Mouse (Mus musculus): Measurements from ENCODE around the gene Prkg2. TPM values are rescaled to one million over a fixed set of nuclear protein-coding genes. Genes with fewer than 3 reads are reported as not detected.

The Prkg2 gene
- polyA plus RNA-seq, 1 experiment from 2014 or later: 2.1 TPM

- no peaks in the 10 kb centered on the region for H3K4me1 ChIP-seq
- no peak for ATAC-seq (ENCODE audit: low FRiP score, low read depth)
These were observed 26.6 kb downstream of the Prkg2 start for GRCm38 (mm10) chr5:99010448-99011151.

GRCm38 (mm10) chr5:98998104-98998503 is 39.0 kb downstream of the Prkg2 start:
- Histone ChIP-seq H3K4me1 (peaks cover 7% of the 10 kb centered on the region; the same call in 1 of the 2 replicates), H3K4me3 (no peak overlapping the region), H3K27ac (replicated peaks) (no peak overlapping the region), H3K9me3 (no peaks in the 10 kb centered on the region), H3K36me3 (no peaks in the 10 kb centered on the region), H3K9ac (replicated peaks) (no peak overlapping the region), H3K4me2 (replicated peaks) (no peak overlapping the region), H3K27me3 (no peaks in the 10 kb centered on the region)
- no peak for ATAC-seq (ENCODE audit: low FRiP score, low read depth)
- 75% methylated on average over 4 of the region's 4 CpGs for WGBS

More at GRCm38 (mm10) chr5:99010448-99011151, 26.6 kb downstream of the Prkg2 start:
- 92% methylated on average over 14 of the region's 14 CpGs for WGBS
- Histone ChIP-seq H3K4me2 (replicated peaks) (no peak overlapping the region), H3K9ac (replicated peaks) (no peak overlapping the region), H3K27ac (replicated peaks) (no peak overlapping the region), H3K36me3 (no peaks in the 10 kb centered on the region), H3K4me3 (no peak overlapping the region), H3K9me3 (no peaks in the 10 kb centered on the region), H3K27me3 (no peaks in the 10 kb centered on the region)

- Histone ChIP-seq H3K4me2 (replicated peaks) (no peak overlapping the region), H3K4me3 (no peak overlapping the region), H3K4me1 (peaks cover 7% of the 10 kb centered on the region; the same call in 1 of the 2 replicates), H3K9me3 (no peaks in the 10 kb centered on the region), H3K27me3 (no peaks in the 10 kb centered on the region), H3K27ac (replicated peaks) (no peak overlapping the region), H3K36me3 (no peaks in the 10 kb centered on the region), H3K9ac (replicated peaks) (no peak overlapping the region)
- peak; percentile 62; the same call in 1 of the 2 replicates for ATAC-seq (ENCODE audit: low FRiP score, low read depth)
- WGBS: 52% methylated on average over 4 of the region's 4 CpGs
These were observed 41.4 kb downstream of the Prkg2 start for GRCm38 (mm10) chr5:98995767-98996166.

GRCm38 (mm10) chr5:98991600-98991999 is 45.6 kb downstream of the Prkg2 start:
- ATAC-seq (ENCODE audit: low FRiP score, low read depth): no peak
- Histone ChIP-seq H3K9me3 (no peaks in the 10 kb centered on the region), H3K27ac (replicated peaks) (no peak overlapping the region), H3K4me1 (peaks cover 23% of the 10 kb centered on the region), H3K4me3 (no peak overlapping the region), H3K36me3 (no peaks in the 10 kb centered on the region), H3K4me2 (replicated peaks) (no peak overlapping the region), H3K9ac (replicated peaks) (no peak overlapping the region), H3K27me3 (no peaks in the 10 kb centered on the region)
- 93% methylated on average over 4 of the region's 4 CpGs for WGBS

GRCm38 (mm10) chr5:98987634-98988033 is 49.5 kb downstream of the Prkg2 start:
- 12% methylated on average over 1 of the region's 1 CpGs for WGBS
- H3K9me3 ChIP-seq: no peaks in the 10 kb centered on the region

GRCm38 (mm10) chr5:98987116-98987515 is 50.0 kb downstream of the Prkg2 start:
- no peaks in the 10 kb centered on the region for H3K9me3 ChIP-seq
- no peak overlapping the region for H3K9ac ChIP-seq (replicated peaks)
- no peak overlapping the region for H3K4me3 ChIP-seq
- no peaks in the 10 kb centered on the region for H3K36me3 ChIP-seq
- no peak for ATAC-seq (ENCODE audit: low FRiP score, low read depth)
- 61% methylated on average over 3 of the region's 3 CpGs for WGBS
- H3K4me1 ChIP-seq: peaks cover 40% of the 10 kb centered on the region
- no peak overlapping the region for H3K4me2 ChIP-seq (replicated peaks)
- no peaks in the 10 kb centered on the region for H3K27me3 ChIP-seq
- 0 out of 2 replicates have a peak overlapping the region, but pooled peaks have one; percentile 35 for H3K27ac ChIP-seq (replicated peaks)

More at GRCm38 (mm10) chr5:98987634-98988033, 49.5 kb downstream of the Prkg2 start:
- Histone ChIP-seq H3K9ac (replicated peaks) (no peak overlapping the region), H3K27ac (replicated peaks) (no peak overlapping the region; the same call in 1 of the 2 replicates), H3K36me3 (no peaks in the 10 kb centered on the region), H3K27me3 (no peaks in the 10 kb centered on the region), H3K4me2 (replicated peaks) (no peak overlapping the region), H3K4me1 (peaks cover 40% of the 10 kb centered on the region), H3K4me3 (no peak overlapping the region)
- ATAC-seq (ENCODE audit: low FRiP score, low read depth): peak; percentile 92

- ATAC-seq (ENCODE audit: low FRiP score, low read depth): peak; percentile 25; the same call in 1 of the 2 replicates
- no peaks in the 10 kb centered on the region for H3K27me3 ChIP-seq
- H3K36me3 ChIP-seq: no peaks in the 10 kb centered on the region
- H3K9ac ChIP-seq (replicated peaks): no peak overlapping the region
- 13% methylated on average over 4 of the region's 4 CpGs for WGBS
- no peaks in the 10 kb centered on the region for H3K9me3 ChIP-seq
- peaks cover 40% of the 10 kb centered on the region for H3K4me1 ChIP-seq
- no peak overlapping the region for H3K4me3 ChIP-seq
- H3K27ac ChIP-seq (replicated peaks): peak overlapping the region; percentile 16; the same call in 1 of the 2 replicates
- no peak overlapping the region for H3K4me2 ChIP-seq (replicated peaks)
These were observed 50.7 kb downstream of the Prkg2 start for GRCm38 (mm10) chr5:98986459-98986858.

GRCm38 (mm10) chr5:98986011-98986410 is 51.1 kb downstream of the Prkg2 start:
- no peaks in the 10 kb centered on the region for H3K27me3 ChIP-seq
- no peak overlapping the region for H3K9ac ChIP-seq (replicated peaks)
- peak overlapping the region; percentile 16; the same call in 1 of the 2 replicates for H3K27ac ChIP-seq (replicated peaks)
- no peak overlapping the region for H3K4me2 ChIP-seq (replicated peaks)
- no peaks in the 10 kb centered on the region for H3K36me3 ChIP-seq
- ATAC-seq (ENCODE audit: low FRiP score, low read depth): no peak
- H3K4me3 ChIP-seq: no peak overlapping the region
- WGBS: 9% methylated on average over 4 of the region's 4 CpGs
- no peaks in the 10 kb centered on the region for H3K9me3 ChIP-seq
- H3K4me1 ChIP-seq: peaks cover 40% of the 10 kb centered on the region

- 63% methylated on average over 3 of the region's 3 CpGs for WGBS
These were observed 52.1 kb downstream of the Prkg2 start for GRCm38 (mm10) chr5:98985077-98985476.

GRCm38 (mm10) chr5:98981304-98981703 is 55.8 kb downstream of the Prkg2 start:
- Histone ChIP-seq H3K4me2 (replicated peaks) (no peak overlapping the region), H3K4me3 (no peak overlapping the region), H3K9me3 (no peaks in the 10 kb centered on the region), H3K27ac (replicated peaks) (no peak overlapping the region), H3K9ac (replicated peaks) (no peak overlapping the region), H3K4me1 (peaks cover 21% of the 10 kb centered on the region), H3K36me3 (no peaks in the 10 kb centered on the region), H3K27me3 (no peaks in the 10 kb centered on the region)
- no peak for ATAC-seq (ENCODE audit: low FRiP score, low read depth)
- 87% methylated on average over 7 of the region's 7 CpGs for WGBS

More at GRCm38 (mm10) chr5:98985077-98985476, 52.1 kb downstream of the Prkg2 start:
- H3K36me3 ChIP-seq: no peaks in the 10 kb centered on the region
- no peak overlapping the region for H3K27ac ChIP-seq (replicated peaks)
- no peak overlapping the region for H3K9ac ChIP-seq (replicated peaks)
- peaks cover 39% of the 10 kb centered on the region for H3K4me1 ChIP-seq
- H3K27me3 ChIP-seq: no peaks in the 10 kb centered on the region
- ATAC-seq (ENCODE audit: low FRiP score, low read depth): no peak
- no peaks in the 10 kb centered on the region for H3K9me3 ChIP-seq
- no peak overlapping the region for H3K4me2 ChIP-seq (replicated peaks)
- H3K4me3 ChIP-seq: no peak overlapping the region

- 83% methylated on average over 6 of the region's 6 CpGs for WGBS
- Histone ChIP-seq H3K4me2 (replicated peaks) (no peak overlapping the region), H3K27ac (replicated peaks) (no peak overlapping the region), H3K27me3 (no peaks in the 10 kb centered on the region), H3K36me3 (no peaks in the 10 kb centered on the region), H3K4me3 (no peak overlapping the region), H3K9me3 (no peaks in the 10 kb centered on the region), H3K9ac (replicated peaks) (no peak overlapping the region), H3K4me1 (peaks cover 10% of the 10 kb centered on the region)
- no peak for ATAC-seq (ENCODE audit: low FRiP score, low read depth)
These were observed 58.8 kb downstream of the Prkg2 start for GRCm38 (mm10) chr5:98978316-98978715.

GRCm38 (mm10) chr5:98975877-98976672 is 61.1 kb downstream of the Prkg2 start:
- Histone ChIP-seq H3K4me1 (peaks cover 10% of the 10 kb centered on the region), H3K4me3 (no peak overlapping the region), H3K36me3 (no peaks in the 10 kb centered on the region), H3K27ac (replicated peaks) (no peak overlapping the region), H3K4me2 (replicated peaks) (no peak overlapping the region), H3K9ac (replicated peaks) (no peak overlapping the region), H3K9me3 (no peaks in the 10 kb centered on the region), H3K27me3 (no peaks in the 10 kb centered on the region)
- ATAC-seq (ENCODE audit: low FRiP score, low read depth): peak; percentile 85
- WGBS: 56% methylated on average over 10 of the region's 10 CpGs

All from midbrain, embryonic 12.5 days (tissue).